Comparison of ENCODE assay signal across 22 mouse cellular contexts in genomic region chr4:45238260-45238659, GRCm38 (mm10). TPM values are rescaled to one million over a fixed set of nuclear protein-coding genes. Genes with fewer than 3 reads are reported as not detected.
DNase-seq lines count a peak whose midpoint lies in the region; ATAC-seq and TF ChIP-seq lines count a peak whose summit lies in the region.
"Had no signal": no experiment of that assay in that cellular context is flagged by ENCODE, and none has a peak within 500 bp of the region (broad histone marks: within the 10 kb centered on the region; RNA-seq: fewer than 3 reads in every experiment).

No protein-coding gene starts in this region.

- peak; percentile 30 to 56 for DNase-seq in cerebellum, postnatal 10 days
- no peak for DNase-seq in cerebellum, adult 8-10 months
- DNase-seq in layer of hippocampus, adult 11-12 months (ENCODE audit: low spot score) = peak; percentile 10
- DNase-seq in layer of hippocampus, postnatal 36 days = no peak
- DNase-seq in layer of hippocampus, adult 2 months (ENCODE audit: low spot score in 2 of 2) = peak in 1 of 2 experiments; percentile 30
- no peak for DNase-seq in layer of hippocampus, adult 9-11 months
- peak; percentile 25 for DNase-seq in brain, embryonic 14.5 days (ENCODE audit: low read depth)
- DNase-seq: adrenal gland, adult 2 months; adrenal gland, adult 8-10 months; adrenal gland, postnatal 10 days; adrenal gland, postnatal 14 days; adrenal gland, postnatal 25 days; adrenal gland, postnatal 36 days; B cell, adult 2 months; cerebellum, adult 11 months; cerebellum, adult 11-12 months; cerebellum, adult 18-20 months; cerebellum, adult 2 months had no signal

- H3K27ac ChIP-seq in layer of hippocampus, adult 2 months = peak overlapping the region; percentile 55; the same call in 1 of the 2 replicates

- no peak for ATAC-seq in CD4-positive, CD25-positive, alpha-beta regulatory T cell, adult 4 months
- ATAC-seq: activated CD4-positive, CD25-positive, alpha-beta regulatory T cell, adult 4 months; Patski had no signal

- TF ChIP-seq POLR2A in brain, embryonic 14.5 days (IDR thresholded peaks at IDR 0.05; ENCODE audit: borderline replicate concordance, extremely low read depth, insufficient read depth, insufficient read length, poor library complexity, severe bottlenecking) = no peak

- no peak overlapping the region for H3K4me3 ChIP-seq in layer of hippocampus, adult 2 months

- no peak for TF ChIP-seq CTCF in layer of hippocampus, adult 2 months (conservative IDR thresholded peaks at IDR 0.05)
- TF ChIP-seq CTCF in brain, embryonic 14.5 days (IDR thresholded peaks at IDR 0.05; ENCODE audit: borderline replicate concordance, extremely low read depth, insufficient read depth, insufficient read length) = no peak

RNA-seq across cellular contexts. Expression of gene Frmpd1, which starts 53.6 kb away (rescaled TPM):
- total RNA-seq in layer of hippocampus, postnatal 36 days (2021) = 10 to 100 TPM; 14.4 to 15.9 TPM
- total RNA-seq in layer of hippocampus, adult 2 months (2021) = 10 to 100 TPM; 15.7 to 16.4 TPM
- 1.1 and 2.2 TPM in 2 replicates for polyA plus RNA-seq in brain, embryonic 14.5 days (2012; rRNA removed)
- not detected for polyA plus RNA-seq in CD4-positive, CD25-positive, alpha-beta regulatory T cell, adult 4 months (2017; shearing (Covaris generic))
- total RNA-seq: CH12.LX had no signal
- polyA plus RNA-seq: activated CD4-positive, CD25-positive, alpha-beta regulatory T cell, adult 4 months had no signal

RNA-seq across cellular contexts. Expression of gene Trmt10b, which starts 58.7 kb away (rescaled TPM):
- 10 to 100 TPM; 13.9 to 17.4 TPM for total RNA-seq in layer of hippocampus, postnatal 36 days (2021)
- total RNA-seq in layer of hippocampus, adult 2 months (2021) = 10 to 100 TPM; 13.8 to 16.1 TPM
- 11.8 and 13.6 TPM in 2 replicates for polyA plus RNA-seq in brain, embryonic 14.5 days (2012; rRNA removed)
- polyA plus RNA-seq in CD4-positive, CD25-positive, alpha-beta regulatory T cell, adult 4 months (2017; shearing (Covaris generic)) = 10 to 100 TPM; 21.2 to 22.1 TPM

Comparison
In these comparisons a context has a peak if more than half of its experiments do, and no peak if none do; other contexts are left out.
1. DNase-seq: peak in cerebellum, postnatal 10 days (2 of 2), layer of hippocampus, adult 11-12 months (single experiment) and brain, embryonic 14.5 days (single experiment); none in cerebellum, adult 8-10 months (single experiment), layer of hippocampus, postnatal 36 days (0 of 2) and layer of hippocampus, adult 9-11 months (single experiment).